Mouse (Mus musculus): Measurements from ENCODE around the gene Acp7. TPM values are rescaled to one million over a fixed set of nuclear protein-coding genes. Genes with fewer than 3 reads are reported as not detected.
"Not testable (repeated sequence)": the region's sequence is repeated elsewhere in the genome, so short reads cannot be mapped to it uniquely, and the experiment has no call there.

Acp7 gene
- not detected in 2 replicates for total RNA-seq (2014; rRNA removed; ENCODE audit: low replicate concordance)
- polyA plus RNA-seq (2015; fragmentation: Nextera tagmentation; extraction: Ambion mirVana): not detected in 2 replicates

DNA sequence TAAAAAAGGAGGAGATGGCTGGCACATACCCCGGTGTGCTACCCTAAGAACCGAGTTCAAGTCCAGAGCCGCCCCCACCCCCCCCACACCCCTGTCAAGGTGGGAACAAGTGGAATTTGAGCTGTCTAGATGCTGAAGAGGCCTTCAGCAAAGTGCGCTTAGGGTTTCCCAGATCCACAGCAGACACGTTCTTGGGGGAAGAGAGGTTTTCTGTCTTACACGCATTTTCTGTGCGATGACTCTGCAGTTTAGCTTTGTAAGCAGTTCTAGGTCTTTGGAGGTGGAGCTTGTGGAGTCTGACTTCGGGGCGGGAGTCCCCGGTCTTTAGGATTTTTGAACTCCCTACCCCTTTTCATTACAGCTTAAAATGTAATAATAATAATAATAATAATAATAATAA is at the start of gene Acp7:
TSS of gene Acp7 (minus strand) at position 260 of the 400 bp plus-strand sequence.
- ATAC-seq (ENCODE audit: insufficient read depth, low read depth): no peak
- Histone ChIP-seq H3K27ac (ENCODE audit: low read depth) (no peak within 1 kb of the TSS), H3K9ac (replicated peaks; ENCODE audit: low read depth, low read length) (no peak within 1 kb of the TSS), H3K27me3 (ENCODE audit: control insufficient read depth, insufficient read depth, low read length) (peaks cover 37% of the 10 kb centered on the region), H3K4me2 (ENCODE audit: low read depth, low read length) (no peak within 1 kb of the TSS), H3K9me3 (replicated peaks; ENCODE audit: control insufficient read depth, low read length) (peaks cover 7% of the 10 kb centered on the region; the same call in 1 of the 2 replicates), H3K36me3 (replicated peaks; ENCODE audit: control insufficient read depth, insufficient read depth, low read length) (no peaks in the 10 kb centered on the region), H3K4me1 (ENCODE audit: control insufficient read depth, insufficient read depth) (no peaks in the 10 kb centered on the region), H3K4me3 (ENCODE audit: low read depth, low read length) (no peak within 1 kb of the TSS)
- WGBS: 26% methylated on average over 10 of the region's 10 CpGs
- TF ChIP-seq EP300 (IDR thresholded peaks at IDR 0.05; ENCODE audit: low read depth): no peak
- no peak for TF ChIP-seq CTCF (IDR thresholded peaks at IDR 0.05; ENCODE audit: low read depth)
- DNase-seq (ENCODE audit: low spot score): no peak

DNA sequence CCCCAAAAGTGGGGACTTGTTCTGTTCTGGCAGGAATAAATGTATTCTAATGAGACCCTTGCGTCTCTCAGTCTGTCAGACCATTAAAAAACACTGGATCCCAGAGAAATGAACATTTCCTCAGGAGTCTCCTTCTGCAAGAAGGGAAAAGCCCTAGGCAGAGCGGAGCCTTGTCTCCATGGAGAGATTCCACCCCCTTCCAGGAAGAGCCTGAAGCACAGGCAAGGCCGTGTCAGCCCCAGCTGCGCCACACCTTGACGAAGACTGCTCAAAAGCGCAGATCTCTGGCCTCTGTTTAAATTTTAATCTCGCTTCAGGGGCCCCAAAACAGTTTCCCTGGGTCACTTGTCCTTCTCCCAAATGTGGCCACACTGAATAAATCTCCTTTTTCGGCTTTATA is 46.5 kb upstream of the Acp7 start:
- 91% methylated on average over 8 of the region's 8 CpGs for WGBS
- H3K9me3 ChIP-seq (replicated peaks; ENCODE audit: control insufficient read depth, low read length): no peaks in the 10 kb centered on the region
- H3K36me3 ChIP-seq (replicated peaks; ENCODE audit: control insufficient read depth, insufficient read depth, low read length): no peaks in the 10 kb centered on the region
- H3K4me2 ChIP-seq (ENCODE audit: low read depth, low read length): no peak overlapping the region
- ATAC-seq (ENCODE audit: insufficient read depth, low read depth) (no peak), DNase-seq (ENCODE audit: low spot score) (no peak)
- H3K9ac ChIP-seq (replicated peaks; ENCODE audit: low read depth, low read length): no peak overlapping the region
- no peaks in the 10 kb centered on the region for H3K4me1 ChIP-seq (ENCODE audit: control insufficient read depth, insufficient read depth)
- no peak overlapping the region for H3K4me3 ChIP-seq (ENCODE audit: low read depth, low read length)
- no peak for TF ChIP-seq EP300 (IDR thresholded peaks at IDR 0.05; ENCODE audit: low read depth)
- TF ChIP-seq CTCF (IDR thresholded peaks at IDR 0.05; ENCODE audit: low read depth): no peak
- H3K27me3 ChIP-seq (ENCODE audit: control insufficient read depth, insufficient read depth, low read length): no peaks in the 10 kb centered on the region
- H3K27ac ChIP-seq (ENCODE audit: low read depth): no peak overlapping the region

DNA sequence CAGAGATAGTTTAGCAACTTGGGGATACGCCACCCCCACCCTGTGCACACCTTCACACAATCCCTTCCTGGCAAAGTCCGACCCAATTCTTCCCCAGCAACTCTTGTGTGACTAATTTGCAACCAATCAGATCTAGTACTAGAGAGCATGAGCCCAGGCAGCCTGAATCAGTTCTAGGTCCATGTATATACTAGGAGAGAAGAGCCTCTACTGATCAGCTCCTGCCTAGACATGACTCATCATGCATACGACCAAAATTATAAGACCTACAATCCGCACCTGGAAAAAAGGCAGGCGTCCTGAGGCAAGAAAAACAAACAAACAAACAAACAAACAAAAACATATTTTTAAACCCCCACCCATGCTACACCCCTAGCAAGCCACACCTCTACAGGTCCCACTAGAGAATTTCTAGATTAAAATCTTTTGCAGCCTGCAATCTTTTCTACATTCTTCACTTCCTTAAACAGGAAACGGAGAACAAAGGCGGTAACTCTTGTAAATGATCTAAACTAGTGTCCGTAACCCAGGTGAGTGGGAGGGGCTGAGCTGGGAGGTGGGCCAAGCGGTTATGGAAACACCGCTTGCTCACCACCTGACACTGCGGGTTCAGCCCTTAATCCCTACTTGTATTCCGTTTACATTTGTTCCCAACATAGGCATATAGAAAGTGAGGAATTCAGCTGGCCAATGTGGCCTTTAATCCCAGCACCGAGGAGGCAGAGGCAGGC is 45.8 kb upstream of the Acp7 start:
- Histone ChIP-seq H3K27ac (ENCODE audit: low read depth) (no peak overlapping the region), H3K9me3 (replicated peaks; ENCODE audit: control insufficient read depth, low read length) (no peaks in the 10 kb centered on the region), H3K4me1 (ENCODE audit: control insufficient read depth, insufficient read depth) (no peaks in the 10 kb centered on the region), H3K4me2 (ENCODE audit: low read depth, low read length) (no peak overlapping the region), H3K4me3 (ENCODE audit: low read depth, low read length) (no peak overlapping the region), H3K9ac (replicated peaks; ENCODE audit: low read depth, low read length) (no peak overlapping the region), H3K36me3 (replicated peaks; ENCODE audit: control insufficient read depth, insufficient read depth, low read length) (no peaks in the 10 kb centered on the region), H3K27me3 (ENCODE audit: control insufficient read depth, insufficient read depth, low read length) (no peaks in the 10 kb centered on the region)
- DNase-seq (ENCODE audit: low spot score): no peak
- no peak for ATAC-seq (ENCODE audit: insufficient read depth, low read depth)
- WGBS: 74% methylated on average over 13 of the region's 13 CpGs
- TF ChIP-seq EP300 (IDR thresholded peaks at IDR 0.05; ENCODE audit: low read depth): no peak

DNA sequence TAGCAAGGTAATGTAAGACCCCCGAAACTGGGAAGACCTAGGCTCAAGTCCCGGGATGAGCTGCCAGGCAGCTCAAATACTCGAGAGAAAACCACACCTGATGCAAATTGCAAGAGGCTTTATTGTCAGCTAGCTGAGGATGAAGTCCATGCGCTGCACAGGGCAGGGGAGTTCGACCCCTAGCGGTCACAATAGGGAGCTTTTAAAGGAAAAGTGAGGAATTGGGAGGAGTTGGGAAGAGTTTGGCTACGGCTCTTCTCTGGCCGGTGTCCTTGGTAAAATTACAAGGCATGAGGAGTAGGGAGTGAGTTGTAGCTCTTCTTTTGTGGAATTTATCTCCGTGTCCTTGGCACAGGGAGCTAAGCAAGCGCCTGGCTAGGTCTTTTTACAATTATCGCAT is 44.6 kb upstream of the Acp7 start:
- ATAC-seq (ENCODE audit: insufficient read depth, low read depth): no peak
- DNase-seq (ENCODE audit: low spot score): no peak
- TF ChIP-seq EP300 (IDR thresholded peaks at IDR 0.05; ENCODE audit: low read depth) (no peak), CTCF (IDR thresholded peaks at IDR 0.05; ENCODE audit: low read depth) (peak; percentile 50)
- WGBS: 38% methylated on average over 11 of the region's 11 CpGs
- Histone ChIP-seq H3K4me3 (ENCODE audit: low read depth, low read length) (no peak overlapping the region), H3K27ac (ENCODE audit: low read depth) (no peak overlapping the region), H3K27me3 (ENCODE audit: control insufficient read depth, insufficient read depth, low read length) (no peaks in the 10 kb centered on the region), H3K9ac (replicated peaks; ENCODE audit: low read depth, low read length) (no peak overlapping the region), H3K9me3 (replicated peaks; ENCODE audit: control insufficient read depth, low read length) (no peaks in the 10 kb centered on the region), H3K4me2 (ENCODE audit: low read depth, low read length) (no peak overlapping the region), H3K4me1 (ENCODE audit: control insufficient read depth, insufficient read depth) (no peaks in the 10 kb centered on the region), H3K36me3 (replicated peaks; ENCODE audit: control insufficient read depth, insufficient read depth, low read length) (no peaks in the 10 kb centered on the region)

DNA sequence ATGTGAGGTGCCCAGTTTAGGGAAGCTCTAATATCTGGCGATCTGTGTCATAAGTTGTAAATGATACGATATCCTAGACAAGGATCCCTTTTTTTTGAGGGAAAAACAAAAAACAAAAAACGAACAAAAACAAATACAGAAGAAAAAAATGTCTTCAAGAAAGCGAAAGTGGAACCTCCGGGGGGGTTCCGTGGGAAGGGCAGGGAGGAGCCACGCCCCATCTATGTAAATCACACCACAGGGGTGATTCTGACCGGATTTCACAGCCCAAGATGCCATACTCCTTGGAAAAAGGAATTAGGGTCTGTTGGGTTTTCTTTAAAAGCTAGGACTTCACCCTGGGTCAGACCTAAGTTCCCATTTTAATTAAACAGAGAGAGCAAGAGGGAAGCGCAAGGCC is 43.9 kb upstream of the Acp7 start:
- no peaks in the 10 kb centered on the region for H3K4me1 ChIP-seq (ENCODE audit: control insufficient read depth, insufficient read depth)
- H3K36me3 ChIP-seq (replicated peaks; ENCODE audit: control insufficient read depth, insufficient read depth, low read length): no peaks in the 10 kb centered on the region
- no peaks in the 10 kb centered on the region for H3K27me3 ChIP-seq (ENCODE audit: control insufficient read depth, insufficient read depth, low read length)
- WGBS: 65% methylated on average over 9 of the region's 9 CpGs
- no peak overlapping the region for H3K4me3 ChIP-seq (ENCODE audit: low read depth, low read length)
- no peak overlapping the region for H3K9ac ChIP-seq (replicated peaks; ENCODE audit: low read depth, low read length)
- H3K27ac ChIP-seq (ENCODE audit: low read depth): no peak overlapping the region
- ATAC-seq (ENCODE audit: insufficient read depth, low read depth) (no peak), DNase-seq (ENCODE audit: low spot score) (no peak)
- no peaks in the 10 kb centered on the region for H3K9me3 ChIP-seq (replicated peaks; ENCODE audit: control insufficient read depth, low read length)
- H3K4me2 ChIP-seq (ENCODE audit: low read depth, low read length): no peak overlapping the region
- no peak for TF ChIP-seq EP300 (IDR thresholded peaks at IDR 0.05; ENCODE audit: low read depth)
- TF ChIP-seq CTCF (IDR thresholded peaks at IDR 0.05; ENCODE audit: low read depth): no peak

DNA sequence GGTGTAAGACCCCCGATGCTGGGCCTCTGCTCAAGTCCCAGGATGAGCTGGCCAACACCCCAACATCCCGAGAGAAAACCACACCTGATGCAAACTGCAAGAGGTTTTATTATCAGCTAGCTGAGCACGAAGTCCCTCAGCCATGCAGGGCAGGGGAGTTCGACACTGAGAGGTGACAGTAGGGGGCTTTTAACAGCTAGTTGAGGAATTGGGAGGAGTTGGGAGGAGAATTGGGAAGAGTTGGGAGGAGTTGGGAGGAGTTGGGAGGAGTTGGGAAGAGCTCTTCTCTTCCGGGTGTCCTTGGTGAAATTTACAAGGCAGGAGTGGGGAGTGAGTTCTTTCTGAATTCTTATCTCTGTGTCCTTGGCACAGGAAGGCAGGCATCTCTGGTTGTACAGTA is 41.7 kb upstream of the Acp7 start:
- ATAC-seq (ENCODE audit: insufficient read depth, low read depth): not testable (repeated sequence)
- WGBS: 45% methylated on average over 5 of the region's 5 CpGs

More for the DNA sequence above, 41.7 kb upstream of the Acp7 start:
- not testable (repeated sequence) for H3K9ac ChIP-seq (replicated peaks; ENCODE audit: low read depth, low read length); H3K27me3 ChIP-seq (ENCODE audit: control insufficient read depth, insufficient read depth, low read length); H3K4me3 ChIP-seq (ENCODE audit: low read depth, low read length); H3K4me2 ChIP-seq (ENCODE audit: low read depth, low read length); H3K4me1 ChIP-seq (ENCODE audit: control insufficient read depth, insufficient read depth); H3K9me3 ChIP-seq (replicated peaks; ENCODE audit: control insufficient read depth, low read length); H3K27ac ChIP-seq (ENCODE audit: low read depth); H3K36me3 ChIP-seq (replicated peaks; ENCODE audit: control insufficient read depth, insufficient read depth, low read length); DNase-seq (ENCODE audit: low spot score)

All from heart, postnatal 0 days (tissue).